Mouse (Mus musculus) ES-E14 (cell line): ENCODE measurements around the gene Hoxb5. TPM values are rescaled to one million over a fixed set of nuclear protein-coding genes. Genes with fewer than 3 reads are reported as not detected.

Experiments
- DNase-seq: peaks from one replicate; pipeline ENCODE4 v3.0.0-alpha.2; 2013; ENCODE audit warnings: low read depth, low spot score
- H3K27ac ChIP-seq: 2 replicates; pipeline ENCODE4 v1.5.1; 2012; ENCODE audit warnings: low read depth, mild to moderate bottlenecking, low read length, moderate library complexity, mixed read lengths; ENCODE audit not compliant: poor library complexity, insufficient read depth, severe bottlenecking
- H3K36me3 ChIP-seq: 2 replicates; pipeline ENCODE4 v1.6.1; 2012; ENCODE audit warnings: mild to moderate bottlenecking, low read length, moderate library complexity, mixed read lengths; ENCODE audit not compliant: control insufficient read depth, poor library complexity, insufficient read depth, severe bottlenecking
- H3K4me1 ChIP-seq, 2 experiments: fragments of 150-350 bp in 1 of 2; sonication (generic) in 1 of 2; 2 replicates each; pipeline ENCODE4 v1.6.1; 2012; ENCODE audit warnings: low read length in 2 of 2, mild to moderate bottlenecking in 1 of 2, mixed read lengths in 1 of 2; ENCODE audit not compliant: control insufficient read depth in 2 of 2, insufficient read depth in 2 of 2, poor library complexity in 1 of 2
- H3K4me3 ChIP-seq, 2 experiments: fragments of 150-350 bp in 1 of 2; sonication (generic) in 1 of 2; 2 replicates each; pipeline ENCODE4 v1.5.1; 2012; ENCODE audit warnings: low read length in 2 of 2, low read depth in 1 of 2, mild to moderate bottlenecking in 1 of 2, mixed read lengths in 1 of 2; ENCODE audit not compliant: insufficient read depth in 1 of 2, poor library complexity in 1 of 2, severe bottlenecking in 1 of 2
- H3K9ac ChIP-seq: 2 replicates; pipeline ENCODE4 v1.6.1; 2012; ENCODE audit warnings: low read depth, mild to moderate bottlenecking, low read length, mixed read lengths; ENCODE audit not compliant: poor library complexity, insufficient read depth, severe bottlenecking
- H3K9me3 ChIP-seq: fragments of 150-350 bp; sonication (generic); 2 replicates; pipeline ENCODE4 v1.6.1; 2012; ENCODE audit warnings: low read depth, mild to moderate bottlenecking, low read length; ENCODE audit not compliant: control insufficient read depth, insufficient read depth
- CHD2 ChIP-seq: IDR thresholded peaks from 2 replicates; pipeline ENCODE4 v1.6.1; 2014; ENCODE audit warnings: mild to moderate bottlenecking, low read depth, low read length, inconsistent platforms
- HCFC1 ChIP-seq: IDR thresholded peaks from 2 replicates; pipeline ENCODE4 v1.6.1; 2012; ENCODE audit warnings: low read length, inconsistent platforms, borderline replicate concordance; ENCODE audit not compliant: insufficient read depth
- MAFK ChIP-seq: IDR thresholded peaks from 2 replicates; pipeline ENCODE4 v1.6.1; 2014; ENCODE audit warnings: mild to moderate bottlenecking, low read depth, low read length, inconsistent platforms; ENCODE audit not compliant: insufficient read depth
- ZC3H11A ChIP-seq: IDR thresholded peaks from 2 replicates; pipeline ENCODE4 v1.6.1; 2012; ENCODE audit warnings: low read depth, mild to moderate bottlenecking, inconsistent platforms, low read length, borderline replicate concordance
- ZNF384 ChIP-seq: IDR thresholded peaks from 2 replicates; pipeline ENCODE4 v1.6.1; 2012; ENCODE audit warnings: low read depth, low read length, inconsistent platforms
- in situ Hi-C, 2 experiments: fragments of 600-800 bp; cut with MboI; formaldehyde crosslinking; loops; one replicate each; pipeline ENCODE4 v1.15.1; 2025; ENCODE audit warnings: low sequenced_read_pairs in 2 of 2, inconsistent platforms in 1 of 2; ENCODE audit not compliant: unreplicated experiment in 2 of 2
- total RNA-seq: library from RNA; depleted of rRNA; stranded (reverse); fragments of 300-350 nt; gene quantifications from 2 replicates; pipeline ENCODE4 v1.2.3, GENCODE M21; 2012

The Hoxb5 gene
- total RNA-seq, 1 experiment, result 0.09 TPM

GRCm38 (mm10) chr11:96320688-96321087 is 17.6 kb downstream of the Hoxb5 start:
- Histone ChIP-seq H3K4me3 (no peak overlapping the region), H3K27ac (no peak overlapping the region), H3K36me3 (no peaks in the 10 kb centered on the region), H3K9ac (no peak overlapping the region), H3K9me3 (no peaks in the 10 kb centered on the region), H3K4me1 (no peaks in the 10 kb centered on the region)
- DNase-seq, result no peak
- in situ Hi-C loops, result no loop called here
- TF ChIP-seq HCFC1 (no peak), CHD2 (no peak), MAFK (no peak), ZNF384 (no peak), ZC3H11A (no peak)

- Histone ChIP-seq H3K9me3 (no peaks in the 10 kb centered on the region), H3K4me3 (no peak overlapping the region), H3K9ac (no peak overlapping the region), H3K4me1 (no peaks in the 10 kb centered on the region), H3K27ac (no peak overlapping the region), H3K36me3 (no peaks in the 10 kb centered on the region)
- no peak for DNase-seq
- in situ Hi-C loops, result no loop called here
- no peak for TF ChIP-seq ZC3H11A
- no peak for TF ChIP-seq HCFC1
- TF ChIP-seq CHD2, result no peak
- no peak for TF ChIP-seq MAFK
- TF ChIP-seq ZNF384, result no peak
Measured at GRCm38 (mm10) chr11:96321846-96322245, 18.7 kb downstream of the Hoxb5 start.

- in situ Hi-C loops, result no loop called here
- no peaks in the 10 kb centered on the region for H3K36me3 ChIP-seq
- no peaks in the 10 kb centered on the region for H3K9me3 ChIP-seq
- no peaks in the 10 kb centered on the region for H3K4me1 ChIP-seq
- TF ChIP-seq ZNF384 (no peak), ZC3H11A (no peak), CHD2 (no peak), MAFK (no peak), HCFC1 (no peak)
- no peak for DNase-seq
- H3K4me3 ChIP-seq, result no peak overlapping the region
- H3K9ac ChIP-seq, result no peak overlapping the region
- H3K27ac ChIP-seq, result no peak overlapping the region
Measured at GRCm38 (mm10) chr11:96322738-96323137, 19.6 kb downstream of the Hoxb5 start.

- H3K4me1 ChIP-seq, result no peaks in the 10 kb centered on the region
- DNase-seq, result no peak
- no peaks in the 10 kb centered on the region for H3K9me3 ChIP-seq
- H3K9ac ChIP-seq, result no peak within 1 kb of the TSS
- in situ Hi-C loops, result no loop called here
- no peak for TF ChIP-seq ZNF384
- TF ChIP-seq ZC3H11A, result no peak
- no peak for TF ChIP-seq MAFK
- TF ChIP-seq CHD2, result no peak
- TF ChIP-seq HCFC1, result no peak
- no peak within 1 kb of the TSS for H3K27ac ChIP-seq
- H3K4me3 ChIP-seq, result no peak within 1 kb of the TSS
- no peaks in the 10 kb centered on the region for H3K36me3 ChIP-seq
Measured at GRCm38 (mm10) chr11:96323154-96323553, 20.0 kb downstream of the Hoxb5 start, which contains the start of gene Hoxb3. Hoxb3 (plus strand) TSS chr11:96323326.

GRCm38 (mm10) chr11:96324125-96324524 is 21.0 kb downstream of the Hoxb5 start:
- H3K36me3 ChIP-seq, result no peaks in the 10 kb centered on the region
- in situ Hi-C loops, result no loop called here
- H3K27ac ChIP-seq, result no peak overlapping the region
- no peaks in the 10 kb centered on the region for H3K4me1 ChIP-seq
- no peak overlapping the region for H3K4me3 ChIP-seq
- no peak overlapping the region for H3K9ac ChIP-seq
- no peaks in the 10 kb centered on the region for H3K9me3 ChIP-seq
- TF ChIP-seq HCFC1, result no peak
- no peak for TF ChIP-seq CHD2
- no peak for TF ChIP-seq ZNF384
- TF ChIP-seq MAFK, result no peak
- TF ChIP-seq ZC3H11A, result no peak
- no peak for DNase-seq
